In the genomic region with DNA sequence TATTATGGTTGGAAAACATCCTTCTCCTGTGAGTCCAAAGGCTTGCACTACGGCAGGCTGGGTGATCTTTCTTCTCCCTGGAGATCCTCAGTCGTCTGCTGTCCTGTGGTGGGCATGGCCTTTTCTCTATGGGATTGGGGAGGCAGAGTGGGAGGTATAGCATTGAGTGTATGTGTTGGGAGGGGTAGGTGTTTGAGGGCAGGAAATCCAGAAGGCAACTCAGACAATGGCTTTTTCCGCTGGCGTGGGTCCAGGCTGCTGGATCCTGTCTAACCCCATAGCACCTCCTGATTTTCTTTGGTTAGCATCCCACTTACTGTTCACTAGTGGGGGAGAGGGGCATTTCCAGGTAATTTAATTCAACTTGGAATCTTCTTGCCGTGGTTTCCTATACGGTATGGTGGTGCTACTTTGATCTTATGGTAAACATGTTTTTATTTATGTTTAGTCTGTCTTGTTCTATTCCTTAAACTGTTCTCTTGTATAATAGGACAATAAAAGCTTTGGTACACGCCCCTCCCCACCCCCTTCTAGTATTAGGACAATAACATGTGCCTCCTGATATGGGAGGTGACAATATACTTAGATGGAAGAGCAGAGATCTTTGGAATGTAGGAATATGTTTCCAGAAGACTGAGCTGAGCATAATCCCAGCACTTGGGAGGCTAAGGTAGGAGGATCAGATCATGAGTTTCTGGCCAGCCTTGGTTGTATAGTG, we compare ENCODE assay signal across 10 mouse cellular contexts. TPM values are rescaled to one million over a fixed set of nuclear protein-coding genes. Genes with fewer than 3 reads are reported as not detected.
A peak's percentile ranks its signal among the peaks of the same experiment; 100 is the strongest.
DNase-seq lines count a peak whose midpoint lies in the region; ATAC-seq and TF ChIP-seq lines count a peak whose summit lies in the region.
"Had no signal": no experiment of that assay in that cellular context is flagged by ENCODE, and none has a peak within 500 bp of the region (broad histone marks: within the 10 kb centered on the region; RNA-seq: fewer than 3 reads in every experiment).

No protein-coding gene starts in this region.

- H3K4me2 ChIP-seq in liver, postnatal 0 days (ENCODE audit: low read depth, low read length): no peak overlapping the region
- H3K4me2 ChIP-seq in heart, embryonic 14.5 days (ENCODE audit: low read length): peak overlapping the region; percentile 52
- H3K4me2 ChIP-seq in stomach, embryonic 15.5 days: no peak overlapping the region

- H3K27me3 ChIP-seq in liver, postnatal 0 days (ENCODE audit: insufficient read depth, low read length): no peaks in the 10 kb centered on the region
- no peaks in the 10 kb centered on the region for H3K27me3 ChIP-seq in heart, embryonic 14.5 days (ENCODE audit: control insufficient read depth, insufficient read depth, low read length)
- H3K27me3 ChIP-seq in stomach, embryonic 15.5 days (replicated peaks): no peaks in the 10 kb centered on the region

- ATAC-seq in liver, postnatal 0 days: no peak
- ATAC-seq in heart, embryonic 14.5 days (ENCODE audit: insufficient number of reproducible peaks, insufficient read depth, low FRiP score, low read depth): peak; percentile 69; the same call in 1 of the 2 replicates
- ATAC-seq in stomach, embryonic 15.5 days (ENCODE audit: insufficient read depth, low FRiP score, low read depth): no peak

- no peak overlapping the region for H3K4me3 ChIP-seq in liver, postnatal 0 days (ENCODE audit: low read depth, low read length)
- peak overlapping the region; percentile 14 to 16; a peak in 3 of 4 replicates for H3K4me3 ChIP-seq in heart, embryonic 14.5 days (ENCODE audit: control insufficient read depth in 1 of 2, insufficient read depth in 1 of 2, low read depth in 1 of 2, low read length in 2 of 2)
- no peak overlapping the region for H3K4me3 ChIP-seq in stomach, embryonic 15.5 days (replicated peaks)

- H3K9ac ChIP-seq in liver, postnatal 0 days (replicated peaks): no peak overlapping the region
- peak overlapping the region; percentile 41; the same call in 1 of the 2 replicates for H3K9ac ChIP-seq in heart, embryonic 14.5 days (ENCODE audit: low read length)
- no peak overlapping the region for H3K9ac ChIP-seq in stomach, embryonic 15.5 days

- WGBS in liver, postnatal 0 days (ENCODE audit: insufficient replicate concordance): 54% methylated on average over 7 of the region's 7 CpGs
- 58% methylated on average over 7 of the region's 7 CpGs for WGBS in heart, embryonic 14.5 days
- WGBS in stomach, embryonic 15.5 days: 54% methylated on average over 7 of the region's 7 CpGs

- no peaks in the 10 kb centered on the region for H3K4me1 ChIP-seq in liver, postnatal 0 days (ENCODE audit: insufficient read depth)
- H3K4me1 ChIP-seq in heart, embryonic 14.5 days (ENCODE audit: control insufficient read depth in 2 of 2, insufficient read depth in 2 of 2, low read length in 2 of 2): peaks cover 21 to 40% of the 10 kb centered on the region in 2 experiments
- H3K4me1 ChIP-seq in stomach, embryonic 15.5 days: peaks cover 12% of the 10 kb centered on the region

- no peaks in the 10 kb centered on the region for H3K9me3 ChIP-seq in liver, postnatal 0 days (ENCODE audit: low read length)
- H3K9me3 ChIP-seq in heart, embryonic 14.5 days (ENCODE audit: control insufficient read depth, low read length): no peaks in the 10 kb centered on the region
- no peaks in the 10 kb centered on the region for H3K9me3 ChIP-seq in stomach, embryonic 15.5 days

- no peak for TF ChIP-seq EP300 in liver, postnatal 0 days (IDR thresholded peaks at IDR 0.05; ENCODE audit: low read depth)

- DNase-seq in liver, postnatal 0 days: no peak
- DNase-seq in liver (no peak), adipocyte (ENCODE audit: low spot score) (no peak)
- DNase-seq in kidney, postnatal 14 days: peak; percentile 86
- DNase-seq in layer of hippocampus, postnatal 14 days (ENCODE audit: low spot score in 2 of 2): no peak
- DNase-seq in frontal cortex, adult 2 months (ENCODE audit: extremely low spot score in 1 of 2, low spot score in 1 of 2): no peak

- peak overlapping the region; percentile 39; the same call in 1 of the 2 replicates for H3K27ac ChIP-seq in liver, postnatal 0 days (ENCODE audit: low read depth)
- peak overlapping the region; percentile 73 to 89 for H3K27ac ChIP-seq in heart, embryonic 14.5 days (replicated peaks in 1 of 2; ENCODE audit: control insufficient read depth in 1 of 2, insufficient read depth in 1 of 2, low read depth in 2 of 2, low read length in 2 of 2)
- H3K27ac ChIP-seq in stomach, embryonic 15.5 days: peak overlapping the region; percentile 53

- H3K36me3 ChIP-seq in liver, postnatal 0 days (replicated peaks; ENCODE audit: insufficient read depth, low read length): no peaks in the 10 kb centered on the region
- no peaks in the 10 kb centered on the region for H3K36me3 ChIP-seq in heart, embryonic 14.5 days (ENCODE audit: control insufficient read depth, insufficient read depth, low read length)
- no peaks in the 10 kb centered on the region for H3K36me3 ChIP-seq in stomach, embryonic 15.5 days

- no peak for TF ChIP-seq CTCF in liver, postnatal 0 days (IDR thresholded peaks at IDR 0.05; ENCODE audit: low read depth)

RNA-seq across cellular contexts. Expression of gene Itga5, which starts 17.4 kb away (rescaled TPM):
- polyA plus RNA-seq in liver, postnatal 0 days (2015; fragmentation: Nextera tagmentation; extraction: Ambion mirVana): 15.6 and 16.0 TPM in 2 replicates
- polyA plus RNA-seq in heart, embryonic 14.5 days (2014; fragmentation: Nextera tagmentation; extraction: Ambion mirVana): 76.2 and 77.2 TPM in 2 replicates
- 48.3 and 53.4 TPM in 2 replicates for polyA plus RNA-seq in stomach, embryonic 15.5 days (2015; fragmentation: Nextera tagmentation; extraction: Ambion mirVana)
- 1 to 10 TPM; 3.4 to 5.8 TPM for total RNA-seq in layer of hippocampus, postnatal 14 days (2021)
- polyA plus RNA-seq in frontal cortex, adult 2 months (2012; rRNA removed): 2.2 and 2.9 TPM in 2 replicates

RNA-seq across cellular contexts. Expression of gene Zfp385a, which starts 44.0 kb away (rescaled TPM):
- 10.1 TPM in 2 replicates for polyA plus RNA-seq in liver, postnatal 0 days (2015; fragmentation: Nextera tagmentation; extraction: Ambion mirVana)
- 8.1 and 9.1 TPM in 2 replicates for polyA plus RNA-seq in heart, embryonic 14.5 days (2014; fragmentation: Nextera tagmentation; extraction: Ambion mirVana)
- polyA plus RNA-seq in stomach, embryonic 15.5 days (2015; fragmentation: Nextera tagmentation; extraction: Ambion mirVana): 8.2 and 9.3 TPM in 2 replicates
- total RNA-seq in layer of hippocampus, postnatal 14 days (2021): 10 to 100 TPM; 43.2 to 44.4 TPM
- 46.3 and 46.5 TPM in 2 replicates for polyA plus RNA-seq in frontal cortex, adult 2 months (2012; rRNA removed)

RNA-seq across cellular contexts. Expression of gene Gtsf1, which starts 46.3 kb away (rescaled TPM):
- polyA plus RNA-seq in liver, postnatal 0 days (2015; fragmentation: Nextera tagmentation; extraction: Ambion mirVana): not detected in 2 replicates
- 37.1 and 41.3 TPM in 2 replicates for polyA plus RNA-seq in heart, embryonic 14.5 days (2014; fragmentation: Nextera tagmentation; extraction: Ambion mirVana)
- polyA plus RNA-seq in stomach, embryonic 15.5 days (2015; fragmentation: Nextera tagmentation; extraction: Ambion mirVana): not detected in 2 replicates
- total RNA-seq in layer of hippocampus, postnatal 14 days (2021): not detected
- polyA plus RNA-seq in frontal cortex, adult 2 months (2012; rRNA removed): 0.34 TPM in 1 of 2 replicates, not detected in the other
- total RNA-seq: layer of hippocampus, postnatal 25 days had no signal
- polyA plus RNA-seq: brain, embryonic 14.5 days had no signal

Comparison
In these comparisons a context has a peak if more than half of its experiments do, and no peak if none do; other contexts are left out.
1. H3K4me3 ChIP-seq: peak in heart, embryonic 14.5 days (2 of 2); none in liver, postnatal 0 days (single experiment) and stomach, embryonic 15.5 days (single experiment).
2. RNA of gene Gtsf1, which starts 46.3 kb away (polyA plus RNA-seq): 37.1 to 41.3 TPM in heart, embryonic 14.5 days; 0.34 TPM in frontal cortex, adult 2 months, not detected in stomach, embryonic 15.5 days and not detected in liver, postnatal 0 days; every median in the first group is over 10 times any median in the second.
3. Peak in every context shown above with its lines, with median percentiles within 50 percentile points of each other: H3K27ac ChIP-seq.